Mouse (Mus musculus): ENCODE measurements around the gene Lpp.

Gene Lpp

GRCm38 (mm10) chr16:24501197-24501596 is 107.9 kb downstream of the Lpp start:
- no peak for DNase-seq (ENCODE audit: low read depth, low spot score)

GRCm38 (mm10) chr16:24501628-24502294 is 108.5 kb downstream of the Lpp start:
- DNase-seq (ENCODE audit: low read depth, low spot score), result no peak

- no peak for DNase-seq (ENCODE audit: low read depth, low spot score)
These were observed 109.1 kb downstream of the Lpp start for GRCm38 (mm10) chr16:24502295-24502823.

DNA sequence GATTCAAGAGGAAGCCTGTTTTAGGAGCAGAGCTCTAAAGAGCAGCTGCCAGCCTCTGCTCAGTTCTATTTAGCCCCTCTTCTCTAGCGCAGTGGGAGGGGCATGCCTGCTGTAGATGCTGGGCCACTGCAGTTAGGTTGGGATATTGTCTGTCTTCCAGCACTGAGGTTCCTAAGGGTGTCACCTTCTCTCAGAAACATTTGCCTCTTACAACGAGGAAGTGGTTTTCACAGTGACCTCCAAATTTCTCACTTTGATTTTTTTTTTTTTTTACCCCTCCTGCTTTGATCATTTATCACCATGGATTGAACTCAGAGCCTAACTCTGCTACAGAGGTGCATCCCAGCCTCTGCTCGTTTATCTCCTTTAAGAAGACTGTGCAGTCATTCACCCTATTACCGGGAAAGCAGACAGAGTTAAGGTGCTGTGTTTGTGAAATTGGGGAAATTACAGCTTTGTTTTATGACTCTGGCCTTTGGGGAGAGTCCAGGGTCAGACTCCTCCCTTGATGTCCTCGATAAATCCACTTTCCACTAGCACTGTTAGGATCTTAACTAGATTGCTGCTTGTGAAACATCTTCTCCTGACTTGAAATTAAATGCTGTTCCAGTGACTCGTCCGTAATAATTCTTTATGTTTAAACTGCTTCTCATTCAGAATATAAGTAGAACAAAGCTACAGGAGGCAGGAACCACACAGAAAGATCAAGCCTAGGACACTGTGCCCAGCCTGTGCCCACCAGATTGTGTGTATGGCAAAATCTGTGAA is 111.7 kb downstream of the Lpp start:
- DNase-seq (ENCODE audit: low read depth, low spot score), result no peak

GRCm38 (mm10) chr16:24506237-24506636 is 112.9 kb downstream of the Lpp start:
- DNase-seq (ENCODE audit: low read depth, low spot score), result no peak

GRCm38 (mm10) chr16:24506740-24507139 is 113.4 kb downstream of the Lpp start:
- DNase-seq (ENCODE audit: low read depth, low spot score), result no peak

DNA sequence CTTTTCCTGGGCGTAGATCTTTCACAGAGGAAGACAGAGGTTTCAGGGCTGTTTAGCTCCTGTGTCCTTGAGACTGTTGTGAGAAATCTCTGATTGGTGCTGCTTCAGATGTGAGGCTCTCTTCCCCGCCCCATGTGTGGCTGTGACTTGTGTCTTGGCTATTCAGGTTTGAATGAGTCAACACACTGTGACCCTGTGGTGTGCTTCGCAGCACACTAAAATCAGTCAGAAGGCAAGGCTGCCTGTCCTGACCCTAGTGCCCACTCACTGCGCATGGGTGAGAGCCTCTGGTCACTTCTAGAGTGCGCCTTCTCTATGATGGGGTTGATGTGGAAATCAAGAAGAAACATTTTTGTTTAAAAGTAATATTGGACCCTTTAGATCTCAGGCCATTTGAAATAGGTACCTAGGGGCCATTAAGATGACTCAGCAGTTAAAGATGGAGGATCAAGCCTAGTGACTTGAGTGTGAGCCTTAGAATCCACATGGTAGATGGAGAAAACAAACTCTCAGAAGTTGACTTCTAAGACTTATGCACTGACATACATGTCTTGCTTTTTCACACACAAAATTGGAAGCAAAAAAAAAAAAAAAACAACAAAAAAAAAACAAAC is 114.7 kb downstream of the Lpp start:
- no peak for DNase-seq (ENCODE audit: low read depth, low spot score)

DNA sequence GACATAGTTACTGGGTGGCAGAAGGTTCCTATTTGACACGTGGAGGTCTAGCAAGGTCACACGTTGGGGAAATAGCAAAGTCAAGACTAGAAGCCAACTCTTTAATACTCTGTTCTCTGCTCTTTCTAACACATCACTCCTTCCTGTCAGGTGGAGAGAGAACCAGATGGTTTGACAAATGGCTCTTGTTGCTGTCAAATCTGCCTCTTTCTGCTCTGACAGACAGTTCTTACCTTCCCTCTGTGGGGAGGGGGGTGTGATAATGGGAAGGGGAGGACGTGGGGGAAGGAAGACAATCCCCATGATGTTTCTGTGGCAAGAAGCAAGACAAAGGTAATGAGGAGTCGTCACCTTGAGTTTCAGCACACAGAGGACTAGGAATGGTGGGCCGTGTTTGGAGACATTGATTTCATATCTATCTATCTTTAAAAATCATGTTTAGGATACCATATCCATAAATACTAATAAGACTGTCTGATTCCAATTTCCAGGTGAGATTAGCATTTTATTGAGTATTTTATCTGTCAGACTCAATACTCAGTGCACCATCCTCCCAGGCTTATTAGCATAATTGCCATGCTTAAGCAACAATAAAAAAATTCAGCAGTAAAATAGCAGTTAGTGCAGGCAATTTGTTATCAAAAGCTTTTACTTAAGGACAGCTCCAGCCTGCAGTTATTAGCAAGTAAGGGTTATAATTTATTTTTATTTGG is 115.9 kb downstream of the Lpp start:
- no peak for DNase-seq (ENCODE audit: low read depth, low spot score)

DNA sequence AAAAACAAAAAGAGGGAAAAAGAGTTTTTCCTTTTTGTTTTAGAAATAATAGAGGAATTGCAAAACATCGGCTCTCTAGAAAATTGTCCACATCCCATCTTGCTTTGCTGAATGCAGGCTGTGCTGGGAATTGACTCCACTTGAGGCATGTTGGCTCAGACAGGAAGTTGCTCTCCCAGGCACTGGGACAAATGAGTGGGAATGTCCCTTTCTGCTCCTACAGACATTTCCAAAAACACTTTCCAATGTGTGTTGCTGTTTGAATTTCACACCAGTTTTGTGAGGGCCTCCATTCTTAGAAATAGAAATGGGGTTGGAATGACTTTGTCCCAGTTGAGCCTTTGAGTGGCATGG is 116.5 kb downstream of the Lpp start:
- no peak for DNase-seq (ENCODE audit: low read depth, low spot score)

- DNase-seq (ENCODE audit: low read depth, low spot score), result no peak
These were observed 119.9 kb downstream of the Lpp start for GRCm38 (mm10) chr16:24513228-24513627.

DNA sequence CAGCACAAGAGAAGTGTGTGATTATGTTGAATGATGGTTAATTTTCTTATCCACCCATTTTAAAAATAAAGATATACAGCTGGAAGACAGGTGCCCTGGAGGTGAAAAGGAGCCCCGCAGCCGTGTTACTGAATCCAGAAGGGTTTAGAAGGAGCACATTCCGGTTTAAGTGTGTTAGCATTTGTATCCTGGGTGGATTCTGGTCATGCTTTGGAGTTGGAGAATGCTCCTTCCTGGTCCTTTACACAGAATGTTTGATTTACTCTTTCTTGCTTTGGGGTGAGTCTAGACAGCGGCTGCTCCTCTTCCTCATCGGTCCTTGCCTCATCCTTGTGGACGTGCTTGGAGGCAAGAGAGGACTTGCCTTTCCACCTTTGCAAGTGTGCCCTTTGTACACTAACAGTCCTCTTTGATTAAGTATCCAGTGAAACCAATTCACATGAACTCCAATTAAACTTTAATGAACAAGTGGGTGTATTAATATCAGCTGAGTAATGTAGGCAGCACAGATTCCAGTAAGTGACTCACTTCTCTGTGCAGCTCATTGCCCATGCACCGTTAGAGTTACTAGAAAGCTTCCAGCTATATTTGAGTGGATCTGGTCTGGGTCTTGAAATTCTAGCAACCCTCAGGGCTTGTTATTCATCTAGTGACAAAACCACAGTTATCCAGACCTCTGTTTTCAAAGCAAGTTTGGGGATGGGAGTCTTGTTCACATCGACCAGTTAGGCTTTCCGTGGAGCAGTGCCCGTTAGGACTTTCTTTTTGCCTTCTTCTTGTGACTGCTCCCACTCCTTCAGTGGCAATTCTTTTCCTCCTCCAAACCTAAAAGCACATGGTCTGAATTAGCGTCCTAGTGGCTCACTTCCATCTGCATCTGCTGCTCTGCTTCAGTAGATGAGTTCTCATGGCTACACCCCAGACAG is 121.8 kb downstream of the Lpp start:
- no peak for DNase-seq (ENCODE audit: low read depth, low spot score)

GRCm38 (mm10) chr16:24516993-24517392 is 123.7 kb downstream of the Lpp start:
- no peak for DNase-seq (ENCODE audit: low read depth, low spot score)

DNA sequence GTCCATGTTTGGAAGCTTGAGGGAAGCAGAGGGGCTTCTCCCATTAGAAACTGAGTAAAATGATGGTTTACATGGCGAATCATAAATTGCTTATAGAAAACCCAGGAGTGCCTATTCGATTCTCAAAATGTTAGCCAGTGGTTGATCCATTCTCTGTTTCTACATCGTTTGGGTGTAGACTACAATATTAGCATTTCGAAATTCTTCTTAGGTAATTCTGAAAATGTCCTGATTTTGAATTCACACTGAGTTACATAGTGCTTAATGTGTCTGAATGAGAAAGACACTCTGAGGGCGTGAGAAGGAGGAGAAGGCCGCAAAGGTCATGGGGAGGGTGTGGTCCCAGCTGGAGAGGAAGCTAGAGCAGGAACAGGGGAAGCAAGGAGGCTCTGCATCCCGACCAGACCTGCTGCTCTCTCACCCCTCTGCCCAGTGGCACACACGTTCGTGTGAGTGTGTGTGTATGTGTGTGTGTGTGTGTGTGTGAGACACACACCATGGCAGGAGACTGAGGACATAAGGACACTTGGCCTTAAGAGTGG is 124.3 kb downstream of the Lpp start:
- no peak for DNase-seq (ENCODE audit: low read depth, low spot score)

DNA sequence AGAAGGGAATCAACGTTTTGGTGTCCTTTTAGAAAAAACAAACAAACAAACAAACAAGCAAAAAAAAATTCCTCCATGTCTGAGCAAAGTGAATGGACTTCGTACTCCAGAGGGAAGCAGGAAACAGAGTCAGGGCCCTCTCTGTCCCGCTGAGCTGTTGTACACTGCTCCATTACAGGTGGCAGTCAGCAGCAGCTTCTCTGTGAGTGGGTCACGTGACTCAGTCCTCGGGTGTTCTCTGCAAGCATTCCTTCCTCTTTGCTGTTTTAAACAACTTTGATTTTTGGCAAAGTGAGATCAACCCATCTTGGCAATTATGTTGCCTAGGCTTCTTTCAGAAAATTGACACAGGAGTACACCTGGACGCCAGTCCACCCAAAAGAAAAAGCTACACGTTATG is 125.5 kb downstream of the Lpp start:
- no peak for DNase-seq (ENCODE audit: low read depth, low spot score)

DNA sequence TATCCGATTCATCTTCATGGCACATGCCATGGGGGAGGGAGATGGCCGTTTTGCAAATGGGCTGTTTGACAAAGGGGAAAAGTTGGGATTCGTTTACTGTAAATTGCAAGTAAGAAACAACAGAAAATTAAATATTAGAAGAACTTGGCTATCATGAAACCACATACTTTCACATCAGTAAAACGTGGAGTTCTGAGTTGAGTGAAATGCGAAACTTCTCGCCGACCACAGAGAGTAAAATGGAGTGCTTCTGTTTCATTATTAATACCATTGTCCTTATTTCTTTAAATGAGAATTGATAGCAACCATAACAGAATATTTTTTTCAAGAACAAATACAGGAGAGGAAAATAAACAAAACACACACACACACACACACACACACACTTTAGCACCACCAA is 133.9 kb downstream of the Lpp start:
- peak; percentile 63 for DNase-seq (ENCODE audit: low read depth, low spot score)

DNA sequence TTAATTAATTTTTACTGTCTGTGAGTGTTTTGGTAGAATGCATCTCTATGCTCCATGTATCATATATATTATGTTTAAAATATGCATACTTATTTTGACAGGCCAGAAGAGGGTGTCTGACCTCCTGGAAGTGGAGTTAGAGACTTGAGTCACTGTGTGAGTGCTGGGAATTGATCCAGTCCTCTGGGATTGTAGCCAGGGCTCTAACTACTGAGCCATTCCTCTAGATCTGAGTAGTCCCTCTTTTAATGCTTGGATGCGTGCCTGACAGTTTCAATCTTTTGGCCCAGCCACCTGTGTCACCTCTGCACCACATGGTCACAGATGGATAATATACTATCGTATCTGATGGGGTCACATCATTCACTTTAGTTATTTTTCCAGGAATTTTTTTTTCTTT is 138.4 kb downstream of the Lpp start:
- no peak for DNase-seq (ENCODE audit: low read depth, low spot score)

- DNase-seq (ENCODE audit: low read depth, low spot score), result no peak
These were observed 141.9 kb downstream of the Lpp start for GRCm38 (mm10) chr16:24535221-24535620.

GRCm38 (mm10) chr16:24536261-24536660 is 143.0 kb downstream of the Lpp start:
- no peak for DNase-seq (ENCODE audit: low read depth, low spot score)

- no peak for DNase-seq (ENCODE audit: low read depth, low spot score)
These were observed 145.7 kb downstream of the Lpp start for GRCm38 (mm10) chr16:24539003-24539402.

- DNase-seq (ENCODE audit: low read depth, low spot score), result no peak
These were observed 149.6 kb downstream of the Lpp start for GRCm38 (mm10) chr16:24542864-24543263.

- no peak for DNase-seq (ENCODE audit: low read depth, low spot score)
These were observed 152.1 kb downstream of the Lpp start for GRCm38 (mm10) chr16:24545366-24545765.
